Mouse (Mus musculus): ENCODE measurements around the gene Stt3b.

Stt3b gene

DNA sequence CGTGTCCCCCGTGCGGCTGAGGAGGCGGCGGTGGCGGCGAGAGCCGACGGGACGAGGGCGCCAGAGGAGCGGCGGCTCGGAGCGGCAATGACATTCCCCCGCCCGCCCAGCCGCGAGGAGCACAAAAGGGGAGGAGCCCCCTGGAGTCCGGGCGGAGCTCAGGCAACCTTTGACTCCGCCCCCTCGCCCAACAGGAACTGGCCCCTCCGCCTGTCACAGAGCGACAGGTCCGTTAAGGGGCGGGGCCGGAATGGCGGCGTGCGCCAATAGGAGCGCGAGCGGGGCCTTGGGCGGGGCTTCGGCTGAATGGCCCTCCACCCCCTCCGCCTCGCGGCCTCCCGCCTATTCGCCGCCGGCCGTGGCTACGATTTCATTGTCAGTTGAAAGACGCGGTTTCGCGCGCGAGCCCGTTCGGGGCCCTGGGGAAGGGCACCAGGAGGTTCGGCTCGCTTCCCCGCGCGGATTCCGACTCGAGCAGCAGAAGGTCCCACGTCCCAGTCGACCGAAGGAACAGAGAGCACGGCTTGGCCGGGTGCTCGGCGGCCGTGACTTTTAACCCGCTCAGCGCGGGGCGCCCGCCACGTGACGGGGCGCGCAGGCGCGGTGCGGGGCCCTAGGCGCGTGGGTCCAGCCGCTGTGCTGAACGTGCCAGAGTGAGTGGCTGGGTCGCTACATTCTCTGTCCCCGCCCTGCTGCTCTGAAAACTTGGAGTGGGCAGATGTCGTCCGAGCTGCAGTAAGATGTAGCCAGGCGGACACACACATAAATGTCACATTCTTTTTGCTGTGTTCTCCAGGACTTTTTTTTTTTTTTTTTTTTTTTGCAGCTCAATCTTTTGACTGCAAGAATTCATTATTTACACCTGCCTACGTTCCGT lies at the start of gene Stt3b:
Gene Stt3b, minus strand, starts transcription at position 76 of the 877 bp plus-strand sequence.
- DNase-seq: peak; percentile 99

DNA sequence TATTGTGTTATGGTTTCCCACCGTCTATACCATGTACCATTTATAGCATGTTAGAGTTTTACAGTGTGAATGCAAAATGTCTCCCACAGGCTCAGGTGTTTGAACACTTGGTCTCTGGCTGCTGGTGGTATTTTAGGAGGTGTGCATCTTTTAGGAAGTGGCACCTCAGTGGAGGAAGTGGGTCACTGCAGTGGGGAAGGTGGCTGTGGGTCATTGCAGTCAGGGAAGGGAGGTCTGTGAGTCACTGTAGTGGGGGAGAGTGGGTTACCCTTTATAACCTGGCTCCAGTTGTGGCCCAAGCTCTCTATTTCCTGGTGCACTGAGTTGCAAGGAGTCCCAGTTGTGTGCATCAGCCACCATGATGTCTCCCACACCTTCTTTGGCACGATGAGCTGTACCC lies 48.2 kb upstream of the Stt3b start:
- no peak for DNase-seq

DNA sequence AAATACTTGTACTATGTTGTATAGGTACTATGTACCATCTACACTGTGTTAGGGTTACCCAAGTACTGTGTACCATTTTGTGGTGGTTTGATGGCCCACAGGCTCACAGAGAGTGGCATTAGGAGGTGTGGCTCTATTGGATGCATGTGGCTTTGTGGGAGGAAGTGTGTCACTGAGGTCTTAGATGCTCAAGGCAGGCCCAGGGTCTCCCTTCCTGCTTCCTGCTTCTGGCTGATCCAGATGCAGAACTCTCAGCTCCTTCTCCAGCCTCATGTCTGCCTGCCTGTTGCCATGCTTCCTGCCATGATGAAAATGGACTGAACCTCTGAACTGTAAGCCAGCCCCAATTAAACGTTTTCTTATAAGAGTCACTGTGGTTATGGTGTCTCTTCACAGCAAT lies 47.8 kb upstream of the Stt3b start:
- DNase-seq: no peak

DNA sequence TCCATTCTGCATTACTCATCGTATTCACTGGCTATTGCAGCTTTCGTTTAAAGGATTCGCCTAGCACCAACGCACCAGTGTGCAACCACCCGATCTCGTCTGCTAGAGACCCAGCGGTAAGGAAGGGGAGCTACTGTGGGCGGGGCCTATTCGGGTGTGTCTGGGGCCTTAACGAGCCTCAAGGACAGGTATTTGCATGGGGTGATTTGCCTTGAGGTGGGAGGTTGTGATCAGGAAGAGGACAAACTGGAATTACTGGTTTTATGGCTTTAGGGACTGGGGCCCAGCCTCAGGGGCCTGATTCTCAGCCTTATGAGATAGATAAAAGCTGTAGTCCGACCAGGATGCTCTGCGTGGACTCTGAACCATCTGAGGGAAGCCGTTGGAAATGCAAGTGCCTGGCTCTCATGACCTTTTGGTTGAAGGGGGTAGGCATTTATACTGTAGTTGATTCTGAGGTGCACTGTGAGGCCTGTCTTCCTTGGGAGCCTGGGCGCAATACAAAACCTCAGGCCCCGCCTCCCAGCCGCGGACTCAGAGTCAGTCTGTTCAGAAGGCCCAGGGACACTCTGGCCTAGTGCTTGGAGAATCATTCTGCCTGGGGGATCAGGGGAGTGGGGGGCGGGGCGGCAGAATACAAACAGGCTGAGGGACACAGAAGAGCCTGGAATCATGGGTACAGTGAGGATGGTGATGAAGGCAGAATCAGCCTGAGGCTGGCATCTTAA lies 46.7 kb upstream of the Stt3b start:
- no peak for DNase-seq

DNA sequence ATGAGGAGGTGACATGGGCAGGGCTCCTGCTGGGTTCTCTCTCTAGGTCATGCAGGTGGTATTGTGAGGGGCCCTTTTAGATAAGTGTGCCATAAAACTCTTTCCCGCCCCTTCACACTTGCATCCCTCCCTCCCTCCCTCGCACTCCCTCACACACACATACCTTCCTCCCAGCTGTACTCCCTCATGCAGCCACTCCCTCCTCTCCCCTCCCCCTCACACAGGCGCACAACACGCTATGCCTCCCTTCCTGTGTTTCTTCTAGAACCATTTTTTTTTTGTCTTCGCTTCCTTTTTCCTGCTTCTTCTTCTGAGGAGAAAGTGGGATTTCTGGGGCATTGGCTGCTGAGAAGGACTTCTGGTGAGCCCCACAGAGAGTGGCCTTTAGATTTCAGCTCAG lies 45.8 kb upstream of the Stt3b start:
- no peak for DNase-seq

DNA sequence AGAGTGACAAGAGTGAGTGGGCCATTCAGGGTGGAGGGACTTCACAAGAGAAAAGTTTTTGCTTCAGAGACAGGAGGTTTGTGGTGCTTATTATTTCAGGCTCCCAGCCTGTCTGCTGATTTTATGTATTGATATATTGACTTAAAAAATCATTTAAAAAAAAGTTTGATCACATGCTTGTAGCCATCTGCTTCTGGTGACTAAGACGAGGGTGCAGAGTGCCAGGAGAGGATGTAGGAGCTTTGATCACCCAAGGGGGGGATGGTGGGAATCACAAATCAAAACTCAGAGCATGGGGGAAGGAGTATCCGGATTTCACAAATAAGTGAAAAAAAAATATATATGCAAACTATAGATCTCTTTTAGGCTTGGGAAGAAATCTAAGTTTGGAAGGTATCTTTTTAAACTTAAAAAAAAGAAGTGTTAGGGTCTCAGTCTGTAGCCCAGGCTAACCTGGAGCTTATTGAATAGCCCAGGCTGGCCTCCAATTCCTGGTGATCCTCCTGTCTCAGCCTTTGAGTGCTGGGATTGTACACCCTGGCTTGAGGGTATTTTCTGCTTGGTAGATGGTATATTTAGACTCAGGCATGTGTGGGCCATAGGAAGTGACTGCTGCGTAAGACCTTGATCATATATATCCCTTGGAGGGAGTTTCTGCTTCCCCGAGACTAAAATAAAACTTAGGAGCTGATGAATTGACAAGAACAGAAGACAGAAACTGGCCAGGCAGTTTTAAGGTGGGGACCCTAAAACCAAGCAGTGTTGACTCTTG lies 39.7 kb upstream of the Stt3b start:
- no peak for DNase-seq

DNA sequence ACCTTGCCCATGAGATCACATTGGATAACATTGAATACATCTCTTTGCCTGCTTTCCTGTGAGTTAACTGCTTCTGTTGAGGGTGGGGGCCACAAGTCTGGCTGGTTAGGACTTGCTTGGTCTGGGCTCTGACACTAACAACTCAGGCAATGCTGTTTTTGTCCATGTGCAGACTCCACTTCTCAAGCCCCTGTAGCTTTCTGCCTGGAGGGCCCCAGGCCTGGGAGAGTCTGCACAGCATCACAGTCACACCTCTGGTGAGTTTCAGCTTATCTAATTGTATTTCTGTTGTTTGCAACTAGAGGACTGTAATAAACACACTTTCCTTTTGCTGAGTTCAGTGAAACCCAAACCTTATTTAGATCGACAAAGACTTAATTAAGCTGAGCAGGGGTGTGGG lies 38.9 kb upstream of the Stt3b start:
- no peak for DNase-seq

DNA sequence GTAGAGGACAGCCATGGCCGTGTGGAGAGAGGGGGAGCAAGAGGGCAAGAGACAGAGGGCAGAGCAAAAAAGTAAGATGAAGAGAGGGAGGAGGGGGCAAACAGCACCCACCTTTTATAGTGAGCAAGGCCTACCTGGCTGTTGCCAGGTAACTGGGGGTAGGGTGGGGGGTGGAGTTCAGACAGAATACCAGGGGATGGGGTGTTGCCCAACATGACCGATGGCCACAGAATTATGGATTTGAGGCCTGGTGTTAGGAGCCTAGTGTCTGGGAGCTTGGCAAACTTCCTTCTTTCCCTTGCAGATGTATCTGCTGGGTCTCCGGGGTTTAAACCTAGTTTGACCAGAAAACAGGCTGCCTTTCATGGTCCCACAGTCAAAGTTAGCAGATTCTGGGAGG lies 34.7 kb upstream of the Stt3b start:
- no peak for DNase-seq

DNA sequence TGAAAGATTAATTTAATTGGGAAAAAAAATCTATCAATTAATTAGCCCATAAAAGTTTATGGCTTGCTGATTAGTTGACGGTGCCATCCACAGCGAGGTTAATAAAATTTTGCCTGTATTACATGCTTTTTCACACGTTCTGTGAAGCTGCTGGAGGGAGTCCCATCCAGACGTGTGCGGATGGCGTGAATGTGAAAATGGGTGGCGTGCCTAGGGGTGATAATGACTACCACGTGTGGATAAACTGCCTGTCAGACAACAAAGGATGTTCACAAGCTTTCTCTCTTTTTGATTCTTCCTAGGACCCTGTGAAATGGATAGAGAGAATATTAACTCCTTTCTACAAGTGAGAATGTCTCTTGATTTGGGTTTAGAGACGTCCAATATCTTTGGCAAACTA lies 31.4 kb upstream of the Stt3b start:
- no peak for DNase-seq

DNA sequence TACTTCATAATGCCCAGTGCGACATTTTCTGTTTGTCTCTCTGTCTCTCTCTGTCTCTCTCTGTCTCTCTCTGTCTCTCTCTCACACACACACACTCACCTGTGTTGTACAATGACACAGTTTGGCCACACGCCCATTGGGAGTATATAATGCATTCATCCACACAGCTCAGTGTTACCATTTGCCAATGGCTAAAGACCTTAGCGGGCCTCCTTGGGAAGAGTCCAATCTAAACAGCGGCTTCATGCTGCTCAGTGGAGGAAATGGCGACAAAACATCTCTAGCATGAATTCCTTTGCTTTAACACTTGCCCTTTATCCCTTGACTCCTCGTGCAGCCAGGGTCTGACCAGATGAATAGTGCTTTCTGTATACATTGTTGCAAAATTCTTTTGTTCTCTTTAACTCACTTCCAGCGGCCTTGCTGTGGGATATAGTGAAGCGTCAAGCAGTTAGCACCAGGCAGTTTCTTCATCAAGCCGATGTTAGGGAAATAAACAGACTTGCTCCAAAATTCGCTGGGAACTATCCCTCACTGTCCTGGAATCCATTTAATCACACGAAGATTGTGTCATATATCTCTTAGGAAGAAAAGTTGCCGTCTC lies 30.1 kb upstream of the Stt3b start:
- peak; percentile 46 for DNase-seq

DNA sequence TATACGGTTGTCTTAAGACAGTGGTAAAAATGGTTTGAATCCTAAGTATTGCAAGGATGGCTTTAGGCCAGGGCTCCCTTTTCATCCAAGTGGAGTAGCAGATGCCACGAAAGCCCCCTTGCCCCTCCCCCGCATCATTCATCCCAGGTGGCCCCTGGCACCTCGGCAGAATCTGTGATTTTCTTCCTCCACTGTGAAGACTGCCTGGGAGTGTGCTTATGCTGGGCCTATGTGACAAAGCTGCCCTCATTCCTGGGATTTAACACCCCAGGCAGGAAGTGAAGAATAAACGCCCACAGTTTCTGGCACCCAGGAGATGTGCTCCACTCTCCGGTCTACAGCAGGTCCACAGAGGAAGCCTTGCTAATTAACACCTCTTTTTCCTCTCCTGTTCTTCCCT lies 28.6 kb upstream of the Stt3b start:
- no peak for DNase-seq

DNA sequence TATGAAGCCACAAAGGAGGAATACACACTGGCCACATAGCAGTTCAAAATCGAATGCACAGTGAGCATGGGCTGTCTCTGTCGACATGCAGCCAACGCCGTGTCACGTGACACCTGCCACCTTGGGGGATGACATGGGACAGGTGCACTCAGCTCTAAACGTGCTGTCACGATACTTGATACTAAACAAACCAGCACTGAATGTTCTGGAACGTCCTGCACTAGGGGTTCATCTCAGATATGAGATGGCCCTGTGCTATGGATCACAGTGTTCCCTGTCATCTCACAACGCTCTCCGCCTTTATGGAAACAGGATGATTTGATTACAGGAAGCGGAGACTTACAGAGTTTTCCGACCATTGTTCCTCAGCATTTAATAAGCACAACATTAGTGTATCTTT lies 22.8 kb upstream of the Stt3b start:
- DNase-seq: no peak

DNA sequence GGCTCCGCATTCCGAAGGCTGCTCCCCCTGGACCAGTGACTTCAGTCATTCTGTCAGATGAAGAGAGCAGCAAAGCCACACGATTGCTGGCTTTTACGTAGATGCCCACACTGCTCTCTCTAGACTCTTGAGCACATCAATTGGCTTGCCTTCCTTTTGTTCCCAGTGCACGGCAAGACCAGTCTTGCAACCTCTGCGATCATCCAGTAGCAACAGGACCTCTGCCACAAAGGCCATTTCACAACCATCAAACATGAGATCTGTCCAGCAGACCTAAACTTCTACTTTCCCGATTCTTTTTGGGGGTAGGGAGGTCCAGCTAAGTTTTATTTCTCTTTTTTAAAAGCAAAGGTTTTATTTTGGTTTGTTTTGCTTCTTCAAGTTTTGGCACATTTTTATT lies 22.1 kb upstream of the Stt3b start:
- DNase-seq: no peak

DNA sequence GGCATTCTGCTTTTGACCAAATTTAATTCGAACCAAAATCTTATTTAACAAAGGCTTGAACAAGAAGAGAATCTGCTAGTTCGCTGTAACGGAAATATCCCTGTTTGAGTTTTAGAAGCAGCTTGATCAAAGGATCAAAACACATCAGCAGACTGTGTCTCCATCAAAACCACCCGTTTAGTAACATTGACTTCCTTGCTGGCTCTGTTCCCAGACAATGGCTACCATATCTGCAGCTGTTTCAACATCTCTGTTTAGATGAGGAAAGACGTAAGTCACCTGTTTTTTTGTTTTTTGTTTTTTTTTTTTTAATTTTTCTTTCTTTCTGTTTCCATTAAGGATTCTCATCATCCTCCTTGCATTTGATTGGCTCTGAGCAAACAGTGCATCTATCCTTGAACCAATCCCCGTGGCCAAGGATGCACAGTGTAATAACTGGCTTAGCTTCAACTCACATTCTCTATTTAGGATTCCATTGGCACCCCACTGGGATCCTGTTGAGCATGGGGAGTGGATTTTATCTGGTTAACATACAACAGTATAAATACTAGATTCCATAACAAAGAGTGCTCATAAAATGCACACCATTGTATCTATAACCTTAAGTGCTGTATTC lies 20.7 kb upstream of the Stt3b start:
- no peak for DNase-seq

DNA sequence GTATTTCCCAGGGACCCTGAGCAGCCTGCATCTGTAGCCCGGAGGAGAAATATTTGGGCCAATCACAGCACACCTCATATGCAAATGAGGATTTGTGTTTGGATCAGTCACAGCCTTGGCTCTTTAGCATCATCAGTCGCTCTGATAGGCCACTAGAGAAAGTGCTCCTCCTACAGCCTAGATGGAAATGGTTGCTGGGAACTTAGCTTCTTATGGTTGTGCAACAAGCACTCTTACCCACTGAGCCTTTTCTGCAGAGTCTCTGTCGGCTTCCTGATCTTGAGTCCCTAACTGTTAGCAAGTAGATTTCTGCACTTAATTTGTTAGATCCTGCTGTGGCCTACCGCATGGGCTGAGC lies 16.3 kb upstream of the Stt3b start:
- no peak for DNase-seq

DNA sequence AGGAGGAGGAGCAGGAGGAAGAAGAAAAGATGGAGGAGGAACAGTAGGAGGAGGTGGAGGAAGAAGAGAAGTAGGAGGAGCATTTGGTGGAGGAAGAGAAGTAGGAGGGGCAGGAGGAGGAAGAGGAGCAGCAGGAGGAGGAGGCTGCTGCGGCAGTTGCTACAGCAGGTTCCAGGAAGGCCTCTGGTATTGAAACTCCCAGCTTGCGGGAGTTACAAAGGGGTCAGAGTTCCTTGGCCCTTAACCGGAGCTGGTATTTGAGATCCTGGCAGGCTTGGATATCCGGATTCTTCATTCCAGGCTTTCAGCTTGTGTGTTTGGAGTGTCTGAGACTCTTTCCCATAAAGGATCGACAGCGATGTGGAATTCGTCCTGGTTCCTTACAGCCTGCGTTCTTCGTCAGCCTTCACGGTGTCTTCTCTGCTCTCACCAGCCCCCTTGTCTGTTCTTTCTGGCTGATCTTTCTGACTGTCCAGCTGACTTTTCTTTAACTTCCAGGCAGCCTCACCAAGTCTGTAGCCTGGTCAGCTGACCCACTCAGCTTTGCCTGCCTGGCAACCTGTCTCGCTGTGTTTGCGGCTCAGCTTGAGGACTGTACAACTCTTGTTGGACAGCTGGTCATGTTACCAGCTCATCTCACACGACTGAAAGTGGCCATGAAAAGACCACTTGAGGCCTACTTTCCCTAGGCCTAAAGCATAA lies 15.8 kb upstream of the Stt3b start:
- DNase-seq: peak; percentile 64

DNA sequence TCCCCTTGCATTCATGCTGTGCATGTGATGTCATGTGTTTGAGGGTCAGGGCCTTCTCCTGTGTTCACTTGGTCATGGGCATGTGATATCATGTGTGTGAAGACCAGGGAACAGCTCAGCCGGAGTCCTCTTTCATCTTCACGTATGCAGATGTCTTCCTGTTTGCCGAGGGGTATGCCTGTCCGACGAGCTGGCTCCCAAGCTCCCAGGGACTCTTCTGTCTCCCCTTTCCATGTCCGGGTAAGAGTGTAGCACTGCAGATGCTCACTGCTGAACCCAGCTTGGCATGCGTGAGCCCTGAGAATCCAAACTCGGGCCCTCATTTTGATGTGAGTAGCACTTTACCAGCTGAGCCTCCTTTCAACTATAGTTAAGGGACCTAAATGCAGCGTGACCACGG lies 13.4 kb upstream of the Stt3b start:
- no peak for DNase-seq

DNA sequence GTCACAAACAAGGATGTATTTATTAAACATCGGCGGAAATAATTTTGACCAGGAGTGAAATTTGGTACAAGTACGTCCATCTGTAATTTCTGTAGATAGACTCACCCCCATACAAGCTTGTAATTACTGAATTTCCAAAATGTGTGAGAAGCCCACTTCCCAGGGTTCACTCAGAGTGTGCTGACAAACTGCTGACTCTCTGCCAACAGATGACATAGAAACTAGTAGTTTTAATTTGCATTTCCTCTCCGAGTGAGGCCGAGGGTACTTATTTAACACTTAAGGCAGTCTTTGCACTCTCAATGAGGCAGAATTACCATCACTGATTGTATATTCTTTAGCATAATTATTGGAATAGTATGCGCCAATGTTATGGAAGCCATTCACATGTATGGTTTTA lies 12.2 kb upstream of the Stt3b start:
- DNase-seq: no peak

DNA sequence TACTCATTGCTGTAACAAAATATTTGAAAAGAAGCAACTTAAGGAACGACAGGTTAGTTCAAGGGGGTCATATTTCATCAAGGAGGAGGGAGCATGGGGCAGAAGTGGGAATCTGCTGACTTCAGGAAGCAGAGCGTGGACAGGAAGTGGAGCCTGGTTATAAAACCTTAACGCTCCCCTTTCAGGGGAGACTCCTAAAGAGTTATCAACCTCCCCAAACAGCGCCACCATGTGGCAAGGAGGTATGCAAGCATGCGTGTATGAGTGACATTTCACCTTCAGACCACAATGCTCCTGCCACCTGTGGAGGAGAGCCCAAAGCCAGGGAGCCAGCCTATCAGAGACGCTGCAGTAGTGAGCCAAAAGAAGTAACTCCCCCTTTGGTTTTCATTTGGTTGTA lies 10.8 kb upstream of the Stt3b start:
- no peak for DNase-seq

DNA sequence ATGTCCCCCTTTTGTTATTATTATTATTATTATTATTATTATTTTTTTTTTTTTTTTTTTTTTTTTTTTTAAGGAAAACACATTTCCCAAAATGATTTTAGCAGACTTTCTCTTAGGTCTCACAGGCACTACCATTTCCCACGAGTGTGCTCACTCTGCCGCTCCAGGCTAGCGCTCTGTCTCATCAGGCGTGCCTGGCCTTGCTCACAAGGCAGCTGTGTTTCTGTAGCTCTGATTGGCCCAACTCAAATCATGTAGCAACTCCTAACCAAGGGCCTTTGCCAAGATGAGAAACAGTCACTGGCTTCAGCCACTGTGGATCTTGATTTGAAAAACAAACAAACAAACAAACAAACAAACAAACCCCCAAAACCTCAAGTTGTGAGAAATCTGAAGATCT lies 9.9 kb upstream of the Stt3b start:
- no peak for DNase-seq

DNA sequence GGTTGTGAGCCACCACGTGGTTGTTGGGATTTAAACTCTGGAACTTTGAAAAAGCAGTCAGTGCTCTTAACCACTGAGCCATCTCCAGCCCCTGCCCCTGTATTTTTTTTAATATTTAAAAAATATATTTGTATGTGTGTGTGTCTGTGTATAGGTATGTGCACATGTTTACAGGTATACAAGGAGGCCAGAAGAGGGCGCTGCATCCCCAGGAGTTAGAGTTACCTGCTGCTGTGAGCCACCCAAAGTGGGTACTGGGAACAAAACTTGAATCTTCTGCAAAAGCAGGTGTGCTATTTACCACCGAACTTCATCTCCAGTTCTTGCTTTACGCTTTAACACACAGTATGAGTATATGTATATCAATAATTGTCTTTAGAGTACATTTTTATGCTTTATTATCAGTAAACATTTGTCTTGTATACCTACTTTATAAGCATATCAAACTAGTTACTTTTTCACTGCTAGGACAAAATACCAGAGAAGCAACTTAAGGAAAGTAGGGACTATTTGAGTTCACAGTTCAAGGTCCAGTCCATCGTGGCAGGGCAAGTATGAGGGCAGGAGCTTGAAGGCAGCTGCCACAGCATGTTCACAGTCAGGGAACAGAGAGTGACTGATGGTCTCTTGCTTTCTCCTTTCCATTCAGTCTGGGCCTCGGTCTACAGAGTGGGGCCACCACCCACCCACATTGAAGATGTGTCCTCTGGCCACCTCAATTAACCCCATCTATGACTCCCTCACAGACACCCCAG lies 8.6 kb upstream of the Stt3b start:
- DNase-seq: peak; percentile 60

DNA sequence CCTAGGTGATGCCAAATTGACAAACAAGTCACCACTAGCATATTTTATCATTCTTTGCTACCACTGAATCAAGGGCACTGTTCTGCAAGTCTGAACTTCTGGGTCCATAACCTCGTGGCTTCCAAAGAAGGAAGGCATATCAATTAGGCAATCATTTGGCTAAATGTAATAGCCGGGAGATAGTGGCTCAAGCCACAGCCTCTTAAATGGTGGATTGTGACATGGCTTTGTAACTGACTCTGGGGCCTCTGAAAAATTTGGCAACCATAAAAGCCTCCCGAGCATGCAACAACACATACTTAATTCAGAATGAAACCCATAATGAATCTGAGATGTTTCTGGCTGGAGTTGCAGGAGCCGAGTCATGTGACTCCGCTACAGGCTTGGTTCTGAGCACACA lies 6.8 kb upstream of the Stt3b start:
- DNase-seq: no peak
